Mouse (Mus musculus) embryonic facial prominence, embryonic 14.5 days (tissue): ENCODE measurements around the gene Hnrnpa2b1. TPM values are rescaled to one million over a fixed set of nuclear protein-coding genes. Genes with fewer than 3 reads are reported as not detected.

Source experiments
- ATAC-seq: fragments of 200-750 bp; cut with Nextera tagmentation; 2 replicates; pipeline ENCODE4 v1.8.0; 2017; ENCODE audit warnings: low read depth, moderate number of reproducible peaks, moderate TSS enrichment
- DNase-seq: peaks from one replicate; pipeline ENCODE4 v3.0.0-alpha.2; 2015; ENCODE audit warnings: low spot score
- H3K27ac ChIP-seq: fragments of 300-500 bp; sonication (generic); replicated peaks from 2 replicates; pipeline ENCODE4 v1.5.1; 2014; ENCODE audit warnings: low read depth, mild to moderate bottlenecking, low read length, moderate library complexity
- H3K27me3 ChIP-seq: fragments of 300-500 bp; sonication (generic); replicated peaks from 2 replicates; pipeline ENCODE4 v1.6.1; 2014; ENCODE audit warnings: low read length; ENCODE audit not compliant: control insufficient read depth, insufficient read depth
- H3K36me3 ChIP-seq: fragments of 300-500 bp; sonication (generic); 2 replicates; pipeline ENCODE4 v1.6.1; 2014; ENCODE audit warnings: low read length, mixed read lengths; ENCODE audit not compliant: control insufficient read depth, insufficient read depth
- H3K4me1 ChIP-seq: fragments of 300-500 bp; sonication (generic); 2 replicates; pipeline ENCODE4 v1.6.1; 2014; ENCODE audit warnings: antibody characterized with exemption, low read length; ENCODE audit not compliant: control insufficient read depth, insufficient read depth
- H3K4me2 ChIP-seq: fragments of 300-500 bp; sonication (generic); 2 replicates; pipeline ENCODE4 v1.6.1; 2014; ENCODE audit warnings: low read depth, mild to moderate bottlenecking, low read length, moderate library complexity, mixed read lengths
- H3K4me3 ChIP-seq: fragments of 300-500 bp; sonication (generic); 2 replicates; pipeline ENCODE4 v1.5.1; 2014; ENCODE audit warnings: low read depth, mild to moderate bottlenecking, low read length
- H3K9ac ChIP-seq: fragments of 300-500 bp; sonication (generic); 2 replicates; pipeline ENCODE4 v1.6.1; 2014; ENCODE audit warnings: low read depth, mild to moderate bottlenecking, low read length, moderate library complexity, mixed read lengths
- H3K9me3 ChIP-seq: fragments of 300-500 bp; sonication (generic); 2 replicates; pipeline ENCODE4 v1.6.1; 2016; ENCODE audit warnings: low read length; ENCODE audit not compliant: control insufficient read depth
- WGBS: fragments of 180-500 bp; shearing (Covaris S2); extraction: QIAGEN DNeasy Blood & Tissue Kit; methylation state at CpG from one replicate; pipeline ENCODE4 v1.1.7; 2014; 5-methylcytosine and 5-hydroxymethylcytosine counted together
- polyA plus RNA-seq: library from polyadenylated mRNA; unstranded; fragments of >200 nt; fragmentation: Nextera tagmentation; extraction: Ambion mirVana; gene quantifications from 2 replicates; pipeline ENCODE4 v1.2.1, GENCODE M21; 2014

Hnrnpa2b1 gene
- polyA plus RNA-seq, 1 experiment from 2014 or later = 930 TPM

DNA sequence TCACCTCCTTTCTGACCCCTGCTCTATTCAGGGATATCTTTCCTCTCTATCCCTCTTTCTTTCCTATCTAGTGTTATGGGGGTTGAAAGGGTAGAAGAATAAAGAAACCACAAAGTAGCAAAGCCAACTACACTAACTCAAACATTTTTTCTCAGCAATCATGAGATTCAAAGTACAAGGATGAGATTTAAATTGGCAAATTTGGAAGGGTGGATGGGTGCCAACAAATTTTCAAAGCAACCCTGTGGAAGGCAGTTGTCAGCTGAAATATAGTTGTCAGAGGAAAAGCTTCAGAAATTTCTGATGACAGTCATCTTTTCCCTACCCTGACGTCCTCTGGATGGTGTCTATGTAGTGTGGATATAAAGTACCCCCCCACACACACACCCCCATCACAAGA, 53.3 kb downstream of the Hnrnpa2b1 start:
- no peak for ATAC-seq
- no peak overlapping the region for H3K9ac ChIP-seq
- no peak overlapping the region for H3K27ac ChIP-seq
- no peaks in the 10 kb centered on the region for H3K4me1 ChIP-seq
- no peak overlapping the region for H3K4me2 ChIP-seq
- WGBS = 45% methylated on average over 1 of the region's 1 CpGs
- DNase-seq = no peak
- H3K4me3 ChIP-seq = no peak overlapping the region
- 0 out of 2 replicates have a peak, but pooled peaks cover 2% of the 10 kb centered on the region for H3K9me3 ChIP-seq
- no peaks in the 10 kb centered on the region for H3K36me3 ChIP-seq
- H3K27me3 ChIP-seq = no peaks in the 10 kb centered on the region

Other genes with a start within 250 kb of the Hnrnpa2b1 start
- gene Nfe2l3, start 37.2 kb downstream of the Hnrnpa2b1 start, polyA plus RNA-seq = 4.0 and 4.1 TPM in 2 replicates
- 411 and 425 TPM in 2 replicates for gene Cbx3, start 466 bp upstream of the Hnrnpa2b1 start, polyA plus RNA-seq
- gene Snx10, start 54.0 kb upstream of the Hnrnpa2b1 start, polyA plus RNA-seq = 17.2 and 19.2 TPM in 2 replicates